In the genomic region with DNA sequence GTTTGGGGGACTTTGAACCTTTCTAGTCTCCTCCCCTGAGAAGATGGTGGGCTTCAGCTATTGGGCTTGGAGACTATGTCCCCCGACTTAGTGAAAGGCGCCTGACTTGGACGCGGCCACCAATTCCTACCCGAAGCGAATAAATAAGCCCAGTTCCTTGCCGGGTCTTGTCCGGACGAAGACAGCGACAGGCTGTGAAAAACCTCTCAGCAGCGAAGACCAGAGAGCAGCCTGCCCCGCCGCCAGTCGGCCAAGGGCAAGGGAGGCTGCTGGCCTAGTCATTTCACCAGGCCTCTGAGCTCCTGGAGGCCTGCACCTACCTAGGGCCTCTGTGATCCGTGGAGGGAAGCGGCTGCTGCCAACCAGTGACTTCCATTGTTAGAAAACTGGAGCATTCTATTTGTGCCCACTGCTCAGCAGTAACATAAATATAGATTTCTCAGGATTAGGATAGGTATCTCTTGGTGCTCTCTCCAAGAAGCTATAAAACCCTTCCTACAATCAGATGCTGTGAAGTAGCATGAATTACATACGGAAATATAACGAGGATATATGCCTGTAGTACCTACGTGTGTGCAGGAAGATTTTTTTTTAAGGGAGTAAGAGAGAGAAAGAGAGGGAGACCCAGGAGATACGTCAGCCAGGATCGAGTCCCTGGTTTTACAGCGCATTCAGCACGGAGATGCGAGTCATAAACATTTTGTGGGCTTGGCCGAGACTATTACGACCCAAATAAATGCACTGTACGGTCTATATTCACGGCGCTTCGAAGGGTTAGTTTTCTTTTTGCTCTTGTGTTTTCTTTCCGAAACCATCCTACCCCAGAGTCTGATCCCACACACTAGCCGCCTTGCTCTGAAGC, we compare ENCODE assay signal across 12 mouse cellular contexts. TPM values are rescaled to one million over a fixed set of nuclear protein-coding genes. Genes with fewer than 3 reads are reported as not detected.
DNase-seq lines count a peak whose midpoint lies in the region; ATAC-seq and TF ChIP-seq lines count a peak whose summit lies in the region.
"Had no signal": no experiment of that assay in that cellular context is flagged by ENCODE, and none has a peak within 500 bp of the region (broad histone marks: within the 10 kb centered on the region; RNA-seq: fewer than 3 reads in every experiment).

No protein-coding gene starts in this region.

- H3K36me3 ChIP-seq in hindbrain, embryonic 11.5 days (ENCODE audit: control insufficient read depth, insufficient read depth, low read length): no peaks in the 10 kb centered on the region
- no peaks in the 10 kb centered on the region for H3K36me3 ChIP-seq in hindbrain, postnatal 0 days (ENCODE audit: insufficient read depth, low read length)
- no peaks in the 10 kb centered on the region for H3K36me3 ChIP-seq in stomach, embryonic 15.5 days

- DNase-seq in hindbrain, embryonic 11.5 days (ENCODE audit: low spot score): peak; percentile 68
- DNase-seq in hindbrain, postnatal 0 days (ENCODE audit: low spot score): no peak
- peak; percentile 73 for DNase-seq in kidney, postnatal 14 days
- no peak for DNase-seq in left cerebral cortex, adult 18-20 months (ENCODE audit: low spot score in 2 of 2)
- DNase-seq in embryo, embryonic 10.5 days (ENCODE audit: low spot score): no peak

- whole genome bisulfite sequencing in hindbrain, embryonic 11.5 days: 11% methylated on average over 32 of the region's 32 CpGs
- 16% methylated on average over 32 of the region's 32 CpGs for WGBS in hindbrain, postnatal 0 days
- WGBS in stomach, embryonic 15.5 days: 33% methylated on average over 32 of the region's 32 CpGs

- H3K27ac ChIP-seq in hindbrain, embryonic 11.5 days (ENCODE audit: low read depth, low read length): no peak overlapping the region
- no peak overlapping the region for H3K27ac ChIP-seq in hindbrain, postnatal 0 days
- peak overlapping the region; percentile 69 for H3K27ac ChIP-seq in embryonic fibroblast, embryonic 13.5 days (ENCODE audit: insufficient read depth, low read length)
- peak overlapping the region; percentile 4; the same call in 1 of the 2 replicates for H3K27ac ChIP-seq in stomach, embryonic 15.5 days

- peaks cover 97% of the 10 kb centered on the region for H3K27me3 ChIP-seq in hindbrain, embryonic 11.5 days (ENCODE audit: control insufficient read depth, insufficient read depth, low read length)
- H3K27me3 ChIP-seq in hindbrain, postnatal 0 days (ENCODE audit: insufficient read depth, low read length): peaks cover 96% of the 10 kb centered on the region
- peaks cover 92% of the 10 kb centered on the region for H3K27me3 ChIP-seq in stomach, embryonic 15.5 days (replicated peaks)

- no peak for TF ChIP-seq CTCF in hindbrain, postnatal 0 days (IDR thresholded peaks at IDR 0.05; ENCODE audit: low read depth)
- TF ChIP-seq CTCF in embryonic fibroblast, embryonic 13.5 days (IDR thresholded peaks at IDR 0.05; ENCODE audit: borderline replicate concordance, insufficient read depth, low read length): no peak

- H3K9ac ChIP-seq in hindbrain, embryonic 11.5 days (ENCODE audit: low read depth, low read length): no peak overlapping the region
- no peak overlapping the region for H3K9ac ChIP-seq in hindbrain, postnatal 0 days (replicated peaks; ENCODE audit: low read length)
- H3K9ac ChIP-seq in stomach, embryonic 15.5 days: no peak overlapping the region

- 0 out of 2 replicates have a peak, but pooled peaks have one; percentile 15 for TF ChIP-seq POLR2A in embryonic fibroblast, embryonic 13.5 days (IDR thresholded peaks at IDR 0.05; ENCODE audit: low read depth, low read length)

- H3K4me2 ChIP-seq in hindbrain, embryonic 11.5 days (replicated peaks; ENCODE audit: low read depth, low read length): no peak overlapping the region
- no peak overlapping the region for H3K4me2 ChIP-seq in hindbrain, postnatal 0 days (ENCODE audit: low read depth, low read length)
- H3K4me2 ChIP-seq in stomach, embryonic 15.5 days: peak overlapping the region; percentile 19; the same call in 1 of the 2 replicates

- H3K4me3 ChIP-seq in hindbrain, embryonic 11.5 days (ENCODE audit: low read depth, low read length): no peak overlapping the region
- H3K4me3 ChIP-seq in hindbrain, postnatal 0 days (ENCODE audit: low read length): no peak overlapping the region
- H3K4me3 ChIP-seq in embryonic fibroblast, embryonic 13.5 days (ENCODE audit: insufficient read depth, low read length): peak overlapping the region; percentile 49
- peak overlapping the region; percentile 57; the same call in 1 of the 2 replicates for H3K4me3 ChIP-seq in stomach, embryonic 15.5 days (replicated peaks)

- H3K4me1 ChIP-seq in hindbrain, embryonic 11.5 days (replicated peaks; ENCODE audit: control insufficient read depth, insufficient read depth, low read length): peaks cover 8% of the 10 kb centered on the region; the same call in 1 of the 2 replicates
- H3K4me1 ChIP-seq in hindbrain, postnatal 0 days (ENCODE audit: insufficient read depth, low read length): no peaks in the 10 kb centered on the region
- no peaks in the 10 kb centered on the region for H3K4me1 ChIP-seq in embryonic fibroblast, embryonic 13.5 days (ENCODE audit: control insufficient read depth, insufficient read depth, low read length)
- H3K4me1 ChIP-seq in stomach, embryonic 15.5 days: peaks cover 18% of the 10 kb centered on the region

- ATAC-seq in hindbrain, embryonic 11.5 days (ENCODE audit: low FRiP score): no peak
- ATAC-seq in hindbrain, postnatal 0 days: no peak
- no peak for ATAC-seq in stomach, embryonic 15.5 days (ENCODE audit: insufficient read depth, low FRiP score, low read depth)
- no peak for ATAC-seq in granulocyte monocyte progenitor cell, adult 5-6 weeks (replicated peaks; ENCODE audit: poor library complexity, severe bottlenecking)

- no peaks in the 10 kb centered on the region for H3K9me3 ChIP-seq in hindbrain, embryonic 11.5 days (ENCODE audit: control insufficient read depth, low read length)
- no peaks in the 10 kb centered on the region for H3K9me3 ChIP-seq in hindbrain, postnatal 0 days (ENCODE audit: low read length)
- H3K9me3 ChIP-seq in stomach, embryonic 15.5 days: no peaks in the 10 kb centered on the region

RNA-seq across cellular contexts. Expression of gene Hoxa7, which starts 1.4 kb away (rescaled TPM):
- polyA plus RNA-seq in hindbrain, embryonic 11.5 days (2014; fragmentation: Nextera tagmentation; extraction: Ambion mirVana): 0.34 and 1.9 TPM in 2 replicates
- total RNA-seq in hindbrain, postnatal 0 days (2014; rRNA removed): 2.6 and 2.9 TPM in 2 replicates
- 1.3 and 3.9 TPM in 2 replicates for polyA plus RNA-seq in hindbrain, postnatal 0 days (2015; fragmentation: Nextera tagmentation; extraction: Ambion mirVana)
- 15.8 and 21.6 TPM in 2 replicates for polyA plus RNA-seq in embryonic fibroblast, embryonic 13.5 days (2011; ENCODE audit: insufficient read length, low read depth, missing spikeins)
- polyA plus RNA-seq in stomach, embryonic 15.5 days (2015; fragmentation: Nextera tagmentation; extraction: Ambion mirVana): 7.6 and 12.1 TPM in 2 replicates
- total RNA-seq in left cerebral cortex, adult 18-20 months (2021): not detected
- 18.3 and 20.5 TPM in 2 replicates for total RNA-seq in granulocyte monocyte progenitor cell, adult 5-6 weeks (2014; fragmentation: Nextera tagmentation)
- total RNA-seq in granulocyte monocyte progenitor cell, adult 5-6 weeks (2017): 6.4 and 10.8 TPM in 2 replicates
- total RNA-seq: layer of hippocampus, postnatal 25 days had no signal

RNA-seq across cellular contexts. Expression of gene Gm28308, which starts 7.1 kb away (rescaled TPM):
- polyA plus RNA-seq in hindbrain, embryonic 11.5 days (2014; fragmentation: Nextera tagmentation; extraction: Ambion mirVana): not detected in 2 replicates
- total RNA-seq in hindbrain, postnatal 0 days (2014; rRNA removed): 0.83 and 2.2 TPM in 2 replicates
- polyA plus RNA-seq in hindbrain, postnatal 0 days (2015; fragmentation: Nextera tagmentation; extraction: Ambion mirVana): not detected in 2 replicates
- polyA plus RNA-seq in embryonic fibroblast, embryonic 13.5 days (2011; ENCODE audit: insufficient read length, low read depth, missing spikeins): 0.89 TPM in 1 of 2 replicates, not detected in the other
- polyA plus RNA-seq in stomach, embryonic 15.5 days (2015; fragmentation: Nextera tagmentation; extraction: Ambion mirVana): not detected in 2 replicates
- not detected for total RNA-seq in left cerebral cortex, adult 18-20 months (2021)
- not detected in 2 replicates for total RNA-seq in granulocyte monocyte progenitor cell, adult 5-6 weeks (2014; fragmentation: Nextera tagmentation)
- total RNA-seq in granulocyte monocyte progenitor cell, adult 5-6 weeks (2017): not detected in 2 replicates
- total RNA-seq: adrenal gland, adult 18-20 months; common myeloid progenitor, adult 5-6 weeks; heart, postnatal 10 days; layer of hippocampus, postnatal 25 days had no signal

RNA-seq across cellular contexts. Expression of gene Hoxa3, which starts 7.1 kb away (rescaled TPM):
- polyA plus RNA-seq in hindbrain, embryonic 11.5 days (2014; fragmentation: Nextera tagmentation; extraction: Ambion mirVana): 13.3 and 14.2 TPM in 2 replicates
- total RNA-seq in hindbrain, postnatal 0 days (2014; rRNA removed): 8.7 and 9.8 TPM in 2 replicates
- polyA plus RNA-seq in hindbrain, postnatal 0 days (2015; fragmentation: Nextera tagmentation; extraction: Ambion mirVana): 7.9 and 8.8 TPM in 2 replicates
- 10.2 and 13.5 TPM in 2 replicates for polyA plus RNA-seq in embryonic fibroblast, embryonic 13.5 days (2011; ENCODE audit: insufficient read length, low read depth, missing spikeins)
- 8.0 and 9.6 TPM in 2 replicates for polyA plus RNA-seq in stomach, embryonic 15.5 days (2015; fragmentation: Nextera tagmentation; extraction: Ambion mirVana)
- not detected for total RNA-seq in left cerebral cortex, adult 18-20 months (2021)
- 1.7 and 3.1 TPM in 2 replicates for total RNA-seq in granulocyte monocyte progenitor cell, adult 5-6 weeks (2014; fragmentation: Nextera tagmentation)
- 0.34 TPM in 1 of 2 replicates, not detected in the other for total RNA-seq in granulocyte monocyte progenitor cell, adult 5-6 weeks (2017)
- total RNA-seq: layer of hippocampus, postnatal 25 days had no signal

RNA-seq across cellular contexts. Expression of gene Hoxa9, which starts 10.7 kb away (rescaled TPM):
- 0.25 and 1.1 TPM in 2 replicates for polyA plus RNA-seq in hindbrain, embryonic 11.5 days (2014; fragmentation: Nextera tagmentation; extraction: Ambion mirVana)
- total RNA-seq in hindbrain, postnatal 0 days (2014; rRNA removed): 0.26 TPM in 1 of 2 replicates, not detected in the other
- 0.18 TPM in 1 of 2 replicates, not detected in the other for polyA plus RNA-seq in hindbrain, postnatal 0 days (2015; fragmentation: Nextera tagmentation; extraction: Ambion mirVana)
- 9.9 and 13.6 TPM in 2 replicates for polyA plus RNA-seq in embryonic fibroblast, embryonic 13.5 days (2011; ENCODE audit: insufficient read length, low read depth, missing spikeins)
- 0.49 and 1.9 TPM in 2 replicates for polyA plus RNA-seq in stomach, embryonic 15.5 days (2015; fragmentation: Nextera tagmentation; extraction: Ambion mirVana)
- total RNA-seq in left cerebral cortex, adult 18-20 months (2021): not detected
- 8.9 and 14.7 TPM in 2 replicates for total RNA-seq in granulocyte monocyte progenitor cell, adult 5-6 weeks (2014; fragmentation: Nextera tagmentation)
- 16.8 and 24.4 TPM in 2 replicates for total RNA-seq in granulocyte monocyte progenitor cell, adult 5-6 weeks (2017)
- total RNA-seq: heart, postnatal 10 days; layer of hippocampus, postnatal 25 days had no signal

RNA-seq across cellular contexts. Expression of gene Hoxa6, which starts 11.7 kb away (rescaled TPM):
- 2.1 and 11.6 TPM in 2 replicates for polyA plus RNA-seq in hindbrain, embryonic 11.5 days (2014; fragmentation: Nextera tagmentation; extraction: Ambion mirVana)
- total RNA-seq in hindbrain, postnatal 0 days (2014; rRNA removed): 12.3 and 25.8 TPM in 2 replicates
- 6.0 and 7.7 TPM in 2 replicates for polyA plus RNA-seq in hindbrain, postnatal 0 days (2015; fragmentation: Nextera tagmentation; extraction: Ambion mirVana)
- 2.8 and 4.2 TPM in 2 replicates for polyA plus RNA-seq in embryonic fibroblast, embryonic 13.5 days (2011; ENCODE audit: insufficient read length, low read depth, missing spikeins)
- 1.7 and 1.9 TPM in 2 replicates for polyA plus RNA-seq in stomach, embryonic 15.5 days (2015; fragmentation: Nextera tagmentation; extraction: Ambion mirVana)
- not detected for total RNA-seq in left cerebral cortex, adult 18-20 months (2021)
- total RNA-seq in granulocyte monocyte progenitor cell, adult 5-6 weeks (2014; fragmentation: Nextera tagmentation): 1.3 TPM in 1 of 2 replicates, not detected in the other
- total RNA-seq in granulocyte monocyte progenitor cell, adult 5-6 weeks (2017): 0.41 TPM in 1 of 2 replicates, not detected in the other
- total RNA-seq: common myeloid progenitor, adult 5-6 weeks; heart, postnatal 10 days; layer of hippocampus, postnatal 25 days had no signal

Comparison
In these comparisons a context has a peak if more than half of its experiments do, and no peak if none do; other contexts are left out.
1. DNase-seq: peak in hindbrain, embryonic 11.5 days (single experiment) and kidney, postnatal 14 days (single experiment); none in hindbrain, postnatal 0 days (single experiment), left cerebral cortex, adult 18-20 months (0 of 2) and embryo, embryonic 10.5 days (single experiment).
2. H3K27ac ChIP-seq: peak in embryonic fibroblast, embryonic 13.5 days (single experiment) and stomach, embryonic 15.5 days (single experiment); none in hindbrain, embryonic 11.5 days (single experiment) and hindbrain, postnatal 0 days (single experiment).
3. H3K4me3 ChIP-seq: peak in embryonic fibroblast, embryonic 13.5 days (single experiment) and stomach, embryonic 15.5 days (single experiment); none in hindbrain, embryonic 11.5 days (single experiment) and hindbrain, postnatal 0 days (single experiment).